Mouse (Mus musculus): ENCODE measurements around the gene Stab2. TPM values are rescaled to one million over a fixed set of nuclear protein-coding genes. Genes with fewer than 3 reads are reported as not detected.

Stab2 gene
- total RNA-seq, 2 experiments from 2014 or later, result 0.04 to 1.9 TPM

GRCm38 (mm10) chr10:86791507-86792184 is 216.2 kb downstream of the Stab2 start:
- ATAC-seq (ENCODE audit: poor library complexity, severe bottlenecking), result no peak

Other genes starting within 250 kb of the Stab2 start
- gene Gm49358, start 244.1 kb downstream of the Stab2 start, total RNA-seq (2015), result not detected in 2 replicates
- gene Gm49358, start 244.1 kb downstream of the Stab2 start, total RNA-seq (2017), result 3.6 TPM in 1 of 2 replicates, not detected in the other
- gene Nt5dc3, start 229.0 kb downstream of the Stab2 start, total RNA-seq (2015), result 2.0 and 2.5 TPM in 2 replicates
- 1.7 and 1.8 TPM in 2 replicates for gene Nt5dc3, start 229.0 kb downstream of the Stab2 start, total RNA-seq (2017)
- not detected in 2 replicates for gene 1700113H08Rik, start 50.0 kb upstream of the Stab2 start, total RNA-seq (2015)
- gene 1700113H08Rik, start 50.0 kb upstream of the Stab2 start, total RNA-seq (2017), result not detected in 2 replicates

Measured in megakaryocyte, adult 5-6 weeks (primary cell).